Mouse (Mus musculus) lung, postnatal 10 days (tissue): ENCODE results near the gene Fbxl22.

ENCODE experiments used
- DNase-seq: peaks from one replicate; pipeline ENCODE4 v3.0.0; 2021

Fbxl22 gene

GRCm38 (mm10) chr9:66506011-66506410 lies 8.4 kb downstream of the Fbxl22 start:
- no peak for DNase-seq

DNA sequence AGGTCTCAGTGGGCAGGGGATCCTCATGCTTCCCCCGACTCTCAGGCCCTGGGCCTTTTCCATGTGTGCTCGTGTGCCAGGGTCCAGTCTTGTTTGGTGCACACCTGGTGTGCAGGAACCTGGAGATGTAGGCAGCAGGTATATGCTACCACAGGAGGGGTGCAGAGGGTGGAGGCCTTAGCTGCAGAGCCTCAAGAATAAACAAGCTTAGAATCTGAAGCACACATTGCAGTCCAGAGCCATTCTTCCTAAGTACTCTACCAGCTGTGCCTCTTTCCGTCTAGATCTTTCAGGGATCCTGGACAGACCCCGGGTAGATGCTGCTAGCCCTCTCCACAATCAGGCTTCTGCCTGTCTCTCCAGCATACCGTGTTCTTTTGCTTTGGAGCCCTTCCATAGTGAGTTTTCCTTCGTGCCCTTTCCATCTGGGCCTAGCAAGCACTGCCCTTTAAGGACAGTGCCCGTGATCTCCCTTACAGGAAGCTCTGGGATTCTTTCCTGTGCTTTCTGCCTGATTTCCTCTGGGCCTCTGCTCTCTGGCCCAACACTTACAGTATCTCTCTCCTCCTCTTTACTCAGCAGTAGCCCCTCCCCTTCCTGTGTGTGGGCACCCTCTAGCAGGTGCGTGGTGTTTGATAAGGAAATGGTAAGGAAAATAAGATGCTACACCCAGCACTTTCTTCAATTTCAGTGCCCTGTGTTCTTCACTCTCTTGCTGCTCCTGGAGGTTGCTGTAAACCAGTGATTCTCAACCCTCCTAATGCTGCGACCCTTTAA lies 9.1 kb downstream of the Fbxl22 start:
- DNase-seq = peak; percentile 49

DNA sequence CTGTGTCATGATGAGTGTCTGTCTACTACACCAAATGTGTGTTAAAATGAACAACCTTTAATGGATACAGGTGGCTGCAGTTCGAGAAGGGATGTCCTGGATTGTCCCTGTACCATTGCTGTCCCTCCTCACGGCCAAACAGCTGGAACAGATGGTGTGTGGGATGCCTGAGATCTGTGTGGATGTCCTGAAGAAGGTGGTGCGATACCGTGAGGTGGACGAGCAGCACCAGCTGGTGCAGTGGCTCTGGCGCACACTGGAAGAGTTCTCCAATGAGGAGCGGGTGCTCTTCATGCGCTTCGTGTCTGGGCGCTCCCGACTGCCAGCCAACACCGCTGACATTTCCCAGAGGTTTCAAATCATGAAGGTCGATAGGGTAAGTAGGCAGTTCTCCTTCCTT lies 9.9 kb downstream of the Fbxl22 start:
- DNase-seq = no peak

- DNase-seq = no peak
Observed at GRCm38 (mm10) chr9:66503879-66504411, 10.4 kb downstream of the Fbxl22 start.

GRCm38 (mm10) chr9:66501248-66501647 lies 13.1 kb downstream of the Fbxl22 start:
- DNase-seq = no peak

DNA sequence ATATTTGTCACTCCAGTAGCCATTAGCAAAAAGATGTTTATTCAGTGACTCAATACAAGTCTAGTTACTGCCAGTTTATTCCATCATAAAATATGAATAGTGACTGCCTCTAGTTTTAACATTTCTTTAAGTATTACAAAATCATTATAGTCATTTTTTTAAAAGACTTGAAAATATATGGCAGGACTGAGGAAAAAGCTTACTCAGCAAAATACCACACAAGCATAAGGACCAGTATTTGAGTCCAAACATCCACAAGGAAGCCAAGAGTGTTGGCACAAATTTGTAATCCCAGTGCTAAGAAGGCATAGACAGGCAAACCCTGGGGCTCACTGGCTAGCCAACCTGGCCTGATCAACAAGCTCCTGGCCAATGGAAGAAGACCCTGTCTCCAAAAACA lies 20.4 kb downstream of the Fbxl22 start:
- no peak for DNase-seq

DNA sequence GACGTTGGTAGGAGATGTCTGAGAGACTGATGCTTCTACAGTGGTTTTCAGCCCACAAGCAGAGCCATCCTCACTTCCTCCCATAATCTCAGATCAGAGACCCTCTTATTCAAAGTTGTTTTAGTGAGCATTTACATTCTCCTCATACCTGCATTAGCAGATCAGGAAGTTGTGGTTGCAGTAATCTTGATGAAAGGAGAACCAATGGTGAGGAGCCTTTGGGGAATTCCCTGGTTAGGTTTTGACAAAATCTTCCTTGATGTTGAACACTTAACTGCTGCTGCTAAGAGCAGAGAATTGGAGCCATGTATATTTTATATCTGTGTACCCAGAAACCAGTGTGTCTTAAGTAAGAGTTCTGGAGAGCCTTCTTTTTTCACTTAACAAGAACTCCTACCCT lies 22.0 kb downstream of the Fbxl22 start:
- no peak for DNase-seq

GRCm38 (mm10) chr9:66488786-66489185 lies 25.6 kb downstream of the Fbxl22 start:
- DNase-seq = no peak

- DNase-seq = no peak
Observed at GRCm38 (mm10) chr9:66483429-66483828, 31.0 kb downstream of the Fbxl22 start.

GRCm38 (mm10) chr9:66477785-66478184 lies 36.6 kb downstream of the Fbxl22 start:
- DNase-seq = no peak

DNA sequence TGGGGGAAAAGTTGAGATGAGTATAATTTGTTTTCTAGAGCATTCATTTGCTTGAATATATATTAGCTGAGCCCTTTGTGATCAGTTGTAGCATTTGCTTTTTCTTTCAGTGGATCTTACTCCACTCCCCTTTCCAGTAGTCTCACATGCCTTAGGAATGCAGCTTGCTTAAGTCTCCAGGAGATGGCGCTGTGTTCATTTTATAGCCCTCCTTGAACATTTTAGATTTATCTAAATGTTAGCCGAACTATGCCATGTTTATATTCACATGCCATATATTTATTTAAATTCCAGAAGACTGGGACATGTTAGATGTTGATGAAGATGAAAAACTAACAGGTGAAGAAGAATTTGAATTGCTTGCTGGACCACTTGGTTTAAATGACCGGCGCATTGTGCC lies 49.3 kb downstream of the Fbxl22 start:
- peak; percentile 48 for DNase-seq
